Mouse (Mus musculus): Measurements from ENCODE around the gene Cnot11. TPM values are rescaled to one million over a fixed set of nuclear protein-coding genes. Genes with fewer than 3 reads are reported as not detected.
"Not testable (repeated sequence)": the region's sequence is repeated elsewhere in the genome, so short reads cannot be mapped to it uniquely, and the experiment has no call there.

Cnot11 gene
- polyA plus RNA-seq, 1 experiment: 14.1 TPM

DNA sequence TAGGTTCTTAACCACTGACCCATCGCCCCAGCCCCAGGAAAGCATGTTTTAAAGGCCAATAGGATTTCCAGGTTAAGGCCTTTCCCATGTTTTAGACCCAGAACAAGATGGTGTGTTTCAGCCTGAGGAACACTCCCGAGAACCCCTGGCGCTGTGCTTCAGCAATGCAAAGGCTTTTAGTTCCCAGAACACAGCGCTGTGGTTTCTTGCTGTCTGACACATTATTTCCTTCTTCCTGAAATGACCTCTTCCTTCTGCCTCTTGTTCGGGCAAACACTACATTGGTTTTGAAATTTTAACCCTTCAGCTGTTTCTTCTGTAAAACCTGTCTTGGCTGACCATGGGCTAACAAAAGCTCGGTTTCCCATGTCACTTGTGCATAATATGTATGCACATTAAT, 44.3 kb downstream of the Cnot11 start:
- DNase-seq (ENCODE audit: low read depth): no peak

- no peak for DNase-seq (ENCODE audit: low read depth)
Observed at GRCm38 (mm10) chr1:39581215-39581614, 46.4 kb downstream of the Cnot11 start.

DNA sequence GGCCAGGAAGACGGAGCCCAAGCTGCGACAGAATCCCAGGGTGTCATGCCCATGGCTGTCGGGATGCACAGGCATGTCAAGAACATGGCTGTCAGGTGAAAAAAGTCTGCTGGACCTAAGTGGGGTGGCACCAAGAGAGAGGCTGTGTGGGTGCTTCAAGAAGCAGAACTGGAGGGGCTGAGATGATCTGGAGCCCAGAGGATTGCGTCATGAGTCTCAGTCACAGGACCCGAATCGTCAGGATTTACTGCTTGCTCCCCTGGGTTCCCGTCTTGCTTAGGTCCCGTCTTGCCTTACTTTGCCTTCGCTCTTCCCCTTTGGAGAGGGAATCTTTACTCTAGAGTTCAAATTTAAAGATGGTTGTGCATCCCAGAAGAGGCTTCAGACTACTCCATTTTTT, 48.4 kb downstream of the Cnot11 start:
- DNase-seq (ENCODE audit: low read depth): no peak

DNA sequence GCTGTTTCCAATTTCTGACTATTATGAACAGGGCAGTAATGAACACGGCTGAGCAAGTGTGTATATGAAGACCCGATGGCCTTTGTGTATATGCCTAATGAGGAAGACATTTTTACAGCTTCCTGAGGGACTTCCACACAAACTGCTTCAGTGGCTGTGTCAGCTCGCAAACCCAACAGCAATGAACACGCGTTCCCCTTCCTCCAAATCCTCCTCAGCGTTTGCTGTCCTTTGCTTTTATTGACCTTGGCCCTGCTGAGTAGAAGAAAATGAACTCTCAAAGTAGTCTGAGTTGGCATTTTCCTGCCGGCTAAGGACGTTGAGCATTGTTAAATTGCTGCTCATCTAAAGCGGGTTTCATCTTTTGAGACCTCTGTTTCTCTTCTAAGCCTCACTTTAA, 50.6 kb downstream of the Cnot11 start:
- no peak for DNase-seq (ENCODE audit: low read depth)

GRCm38 (mm10) chr1:39590193-39590592, 55.4 kb downstream of the Cnot11 start:
- no peak for DNase-seq (ENCODE audit: low read depth)

DNA sequence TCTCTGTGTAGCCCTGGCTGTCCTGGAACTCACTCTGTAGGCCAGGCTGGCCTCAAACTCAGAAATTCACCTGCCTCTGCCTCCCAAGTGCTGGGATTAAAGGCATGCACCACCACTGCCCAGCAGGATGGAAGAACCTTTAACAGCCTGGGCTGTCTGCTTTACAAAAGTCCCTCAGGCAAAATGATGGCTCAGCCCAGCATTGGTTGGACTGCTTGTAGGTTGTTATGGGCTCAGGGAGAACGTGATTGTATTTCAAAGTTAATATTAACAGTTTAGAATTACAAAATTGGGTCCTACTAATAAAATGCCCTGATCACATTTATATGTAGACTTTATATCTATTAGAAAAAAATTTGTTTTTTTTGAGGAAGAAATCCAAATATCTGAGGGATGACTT, 56.8 kb downstream of the Cnot11 start:
- DNase-seq (ENCODE audit: low read depth): not testable (repeated sequence)

- DNase-seq (ENCODE audit: low read depth): no peak
Observed at GRCm38 (mm10) chr1:39592090-39592489, 57.3 kb downstream of the Cnot11 start.

GRCm38 (mm10) chr1:39593836-39594235, 59.0 kb downstream of the Cnot11 start:
- DNase-seq (ENCODE audit: low read depth): no peak

Other genes with a start within 250 kb of the Cnot11 start
- 262 and 309 TPM in 2 replicates for gene Rpl31, start 167.2 kb upstream of the Cnot11 start, polyA plus RNA-seq (2012; rRNA removed)
- gene Tbc1d8, start 56.2 kb upstream of the Cnot11 start, polyA plus RNA-seq (2012; rRNA removed): 96.2 and 115 TPM in 2 replicates
- 168 and 308 TPM in 2 replicates for gene Rnf149, start 42.4 kb downstream of the Cnot11 start, polyA plus RNA-seq (2012; rRNA removed)
- gene Creg2, start 116.5 kb downstream of the Cnot11 start, polyA plus RNA-seq (2012; rRNA removed): 1.6 and 3.2 TPM in 2 replicates
- 0.23 and 0.44 TPM in 2 replicates for gene Rfx8, start 186.0 kb downstream of the Cnot11 start, polyA plus RNA-seq (2012; rRNA removed)